Mouse (Mus musculus) layer of hippocampus, postnatal 10 days (tissue): ENCODE data around the gene Opn5. TPM values are rescaled to one million over a fixed set of nuclear protein-coding genes. Genes with fewer than 3 reads are reported as not detected.

Experiments
- total RNA-seq, 2 experiments: library from RNA; stranded (reverse); gene quantifications; 2 replicates each; pipeline ENCODE4 v1.2.3; 2021

The Opn5 gene
- total RNA-seq, 2 experiments from 2014 or later = not detected

Other genes starting within 250 kb of the Opn5 start
- gene Adgrf4, start 80.9 kb upstream of the Opn5 start, total RNA-seq = under 1 TPM; 0.65 to 0.85 TPM
- under 1 TPM; 0.42 to 0.66 TPM for gene Adgrf2, start 130.8 kb upstream of the Opn5 start, total RNA-seq